Mouse (Mus musculus) limb, embryonic 13.5 days (tissue): ENCODE measurements around the gene Atg16l1. TPM values are rescaled to one million over a fixed set of nuclear protein-coding genes. Genes with fewer than 3 reads are reported as not detected.

Source experiments
- ATAC-seq: fragments of 200-750 bp; cut with Nextera tagmentation; 2 replicates; pipeline ENCODE4 v1.8.0; 2017; ENCODE audit warnings: low read depth, moderate number of reproducible peaks, moderate TSS enrichment; ENCODE audit not compliant: low FRiP score
- H3K27ac ChIP-seq: fragments of 300-500 bp; sonication (generic); 2 replicates; pipeline ENCODE4 v1.5.1; 2015; ENCODE audit warnings: inconsistent platforms, mild to moderate bottlenecking, moderate library complexity
- H3K27me3 ChIP-seq: fragments of 300-500 bp; sonication (generic); 2 replicates; pipeline ENCODE4 v1.6.1; 2015; ENCODE audit warnings: mild to moderate bottlenecking, inconsistent platforms
- H3K36me3 ChIP-seq: fragments of 300-500 bp; sonication (generic); 2 replicates; pipeline ENCODE4 v1.6.1; 2015; ENCODE audit warnings: inconsistent platforms, mild to moderate bottlenecking, moderate library complexity
- H3K4me1 ChIP-seq: fragments of 300-500 bp; sonication (generic); 2 replicates; pipeline ENCODE4 v1.6.1; 2015; ENCODE audit warnings: inconsistent platforms
- H3K4me2 ChIP-seq: fragments of 300-500 bp; sonication (generic); replicated peaks from 2 replicates; pipeline ENCODE4 v1.6.1; 2015; ENCODE audit warnings: inconsistent platforms, mild to moderate bottlenecking, moderate library complexity
- H3K4me3 ChIP-seq: fragments of 300-500 bp; sonication (generic); 2 replicates; pipeline ENCODE4 v1.5.1; 2015; ENCODE audit warnings: moderate library complexity, mild to moderate bottlenecking, inconsistent platforms
- H3K9ac ChIP-seq: fragments of 300-500 bp; sonication (generic); 2 replicates; pipeline ENCODE4 v1.6.1; 2015; ENCODE audit warnings: mild to moderate bottlenecking, inconsistent platforms
- H3K9me3 ChIP-seq: fragments of 300-500 bp; sonication (generic); 2 replicates; pipeline ENCODE4 v1.6.1; 2016; ENCODE audit warnings: inconsistent platforms
- WGBS: fragments of 180-500 bp; shearing (Covaris S2); methylation state at CpG from one replicate; pipeline ENCODE4 v1.1.7; 2015; 5-methylcytosine and 5-hydroxymethylcytosine counted together
- polyA plus RNA-seq: library from polyadenylated mRNA; unstranded; fragments of >200 nt; fragmentation: Nextera tagmentation; extraction: Ambion mirVana; gene quantifications from 2 replicates; pipeline ENCODE4 v1.2.1, GENCODE M21; 2015

Atg16l1 gene
- polyA plus RNA-seq, 1 experiment from 2014 or later = 36.3 TPM

- Histone ChIP-seq H3K9ac (no peak overlapping the region), H3K36me3 (no peaks in the 10 kb centered on the region), H3K4me2 (no peak overlapping the region), H3K9me3 (no peaks in the 10 kb centered on the region), H3K4me3 (no peak overlapping the region), H3K27me3 (no peaks in the 10 kb centered on the region), H3K27ac (no peak overlapping the region), H3K4me1 (no peaks in the 10 kb centered on the region)
- 89% methylated on average over 5 of the region's 5 CpGs for WGBS
- ATAC-seq = no peak
Measured at GRCm38 (mm10) chr1:87733212-87733611, 22.5 kb upstream of the Atg16l1 start.

GRCm38 (mm10) chr1:87734153-87734552 is 21.5 kb upstream of the Atg16l1 start:
- no peaks in the 10 kb centered on the region for H3K27me3 ChIP-seq
- H3K4me1 ChIP-seq = no peaks in the 10 kb centered on the region
- H3K9ac ChIP-seq = no peak overlapping the region
- no peak for ATAC-seq
- H3K27ac ChIP-seq = no peak overlapping the region
- WGBS = 82% methylated on average over 3 of the region's 3 CpGs
- H3K4me2 ChIP-seq = no peak overlapping the region
- no peak overlapping the region for H3K4me3 ChIP-seq
- H3K9me3 ChIP-seq = no peaks in the 10 kb centered on the region
- H3K36me3 ChIP-seq = no peaks in the 10 kb centered on the region

- H3K9me3 ChIP-seq = no peaks in the 10 kb centered on the region
- H3K27ac ChIP-seq = no peak overlapping the region
- H3K36me3 ChIP-seq = no peaks in the 10 kb centered on the region
- H3K4me1 ChIP-seq = no peaks in the 10 kb centered on the region
- no peak for ATAC-seq
- H3K4me2 ChIP-seq = no peak overlapping the region
- H3K9ac ChIP-seq = no peak overlapping the region
- no peaks in the 10 kb centered on the region for H3K27me3 ChIP-seq
- H3K4me3 ChIP-seq = no peak overlapping the region
- WGBS = 72% methylated on average over 6 of the region's 6 CpGs
Measured at GRCm38 (mm10) chr1:87740584-87741290, 14.9 kb upstream of the Atg16l1 start.

GRCm38 (mm10) chr1:87749360-87749973 is 6.2 kb upstream of the Atg16l1 start:
- Histone ChIP-seq H3K4me3 (no peak overlapping the region), H3K36me3 (no peaks in the 10 kb centered on the region), H3K27ac (no peak overlapping the region), H3K9ac (no peak overlapping the region), H3K4me2 (no peak overlapping the region), H3K4me1 (no peaks in the 10 kb centered on the region), H3K27me3 (peaks cover 7% of the 10 kb centered on the region; the same call in 1 of the 2 replicates), H3K9me3 (no peaks in the 10 kb centered on the region)
- ATAC-seq = no peak

GRCm38 (mm10) chr1:87763821-87764220 is 8.2 kb downstream of the Atg16l1 start:
- no peak overlapping the region for H3K9ac ChIP-seq
- no peak for ATAC-seq

GRCm38 (mm10) chr1:87765741-87766140 is 10.1 kb downstream of the Atg16l1 start:
- 92% methylated on average over 2 of the region's 2 CpGs for WGBS

More at GRCm38 (mm10) chr1:87763821-87764220, 8.2 kb downstream of the Atg16l1 start:
- H3K36me3 ChIP-seq = peaks cover 94% of the 10 kb centered on the region
- H3K4me2 ChIP-seq = no peak overlapping the region
- no peak overlapping the region for H3K4me3 ChIP-seq
- WGBS = 94% methylated on average over 3 of the region's 3 CpGs
- H3K27ac ChIP-seq = no peak overlapping the region
- H3K27me3 ChIP-seq = no peaks in the 10 kb centered on the region
- no peaks in the 10 kb centered on the region for H3K9me3 ChIP-seq
- H3K4me1 ChIP-seq = no peaks in the 10 kb centered on the region

GRCm38 (mm10) chr1:87766233-87766632 is 10.6 kb downstream of the Atg16l1 start:
- ATAC-seq = no peak
- Histone ChIP-seq H3K4me3 (no peak overlapping the region), H3K4me1 (no peaks in the 10 kb centered on the region), H3K9ac (no peak overlapping the region), H3K27me3 (no peaks in the 10 kb centered on the region), H3K27ac (no peak overlapping the region), H3K36me3 (peaks cover 94% of the 10 kb centered on the region), H3K9me3 (no peaks in the 10 kb centered on the region), H3K4me2 (no peak overlapping the region)
- WGBS = 93% methylated on average over 3 of the region's 3 CpGs

More at GRCm38 (mm10) chr1:87765741-87766140, 10.1 kb downstream of the Atg16l1 start:
- Histone ChIP-seq H3K4me2 (no peak overlapping the region), H3K36me3 (peaks cover 94% of the 10 kb centered on the region), H3K9me3 (no peaks in the 10 kb centered on the region), H3K27me3 (no peaks in the 10 kb centered on the region), H3K9ac (no peak overlapping the region), H3K4me3 (no peak overlapping the region), H3K4me1 (no peaks in the 10 kb centered on the region), H3K27ac (no peak overlapping the region)
- ATAC-seq = no peak

- no peak for ATAC-seq
- Histone ChIP-seq H3K27me3 (no peaks in the 10 kb centered on the region), H3K4me3 (no peak overlapping the region), H3K4me1 (no peaks in the 10 kb centered on the region), H3K9ac (no peak overlapping the region), H3K4me2 (no peak overlapping the region), H3K27ac (no peak overlapping the region), H3K9me3 (no peaks in the 10 kb centered on the region), H3K36me3 (peaks cover 94% of the 10 kb centered on the region)
- 95% methylated on average over 2 of the region's 2 CpGs for WGBS
Measured at GRCm38 (mm10) chr1:87769263-87769662, 13.6 kb downstream of the Atg16l1 start.

- H3K9me3 ChIP-seq = no peaks in the 10 kb centered on the region
- H3K27ac ChIP-seq = no peak overlapping the region
- ATAC-seq = no peak
- no peak overlapping the region for H3K9ac ChIP-seq
- no peak overlapping the region for H3K4me2 ChIP-seq
- 94% methylated on average over 3 of the region's 3 CpGs for WGBS
- H3K4me3 ChIP-seq = no peak overlapping the region
- H3K27me3 ChIP-seq = no peaks in the 10 kb centered on the region
- peaks cover 94% of the 10 kb centered on the region for H3K36me3 ChIP-seq
- no peaks in the 10 kb centered on the region for H3K4me1 ChIP-seq
Measured at GRCm38 (mm10) chr1:87770486-87770885, 14.8 kb downstream of the Atg16l1 start.

- Histone ChIP-seq H3K9me3 (no peaks in the 10 kb centered on the region), H3K36me3 (peaks cover 94% of the 10 kb centered on the region), H3K27ac (no peak overlapping the region), H3K4me2 (no peak overlapping the region), H3K9ac (no peak overlapping the region), H3K27me3 (no peaks in the 10 kb centered on the region), H3K4me1 (no peaks in the 10 kb centered on the region), H3K4me3 (no peak overlapping the region)
- 92% methylated on average over 3 of the region's 3 CpGs for WGBS
- ATAC-seq = no peak
Measured at GRCm38 (mm10) chr1:87771724-87772123, 16.1 kb downstream of the Atg16l1 start.

- no peaks in the 10 kb centered on the region for H3K27me3 ChIP-seq
- H3K36me3 ChIP-seq = peaks cover 92% of the 10 kb centered on the region
- no peak overlapping the region for H3K4me3 ChIP-seq
- H3K27ac ChIP-seq = no peak overlapping the region
- no peak overlapping the region for H3K4me2 ChIP-seq
- no peaks in the 10 kb centered on the region for H3K9me3 ChIP-seq
- no peaks in the 10 kb centered on the region for H3K4me1 ChIP-seq
- WGBS = 88% methylated on average over 2 of the region's 2 CpGs
- no peak for ATAC-seq
- H3K9ac ChIP-seq = no peak overlapping the region
Measured at GRCm38 (mm10) chr1:87773336-87773735, 17.7 kb downstream of the Atg16l1 start.

- Histone ChIP-seq H3K36me3 (peaks cover 96% of the 10 kb centered on the region), H3K27me3 (no peaks in the 10 kb centered on the region), H3K4me3 (no peak overlapping the region), H3K9me3 (no peaks in the 10 kb centered on the region), H3K9ac (no peak overlapping the region), H3K4me2 (no peak overlapping the region), H3K27ac (no peak overlapping the region), H3K4me1 (no peaks in the 10 kb centered on the region)
- 96% methylated on average over 7 of the region's 7 CpGs for WGBS
- ATAC-seq = no peak
Measured at GRCm38 (mm10) chr1:87774845-87775244, 19.2 kb downstream of the Atg16l1 start.
